Mouse (Mus musculus) hindbrain, postnatal 0 days (tissue): ENCODE results near the gene Polr3h. TPM values are rescaled to one million over a fixed set of nuclear protein-coding genes. Genes with fewer than 3 reads are reported as not detected.
A peak's percentile ranks its signal among the peaks of the same experiment; 100 is the strongest.
"Not testable (repeated sequence)": the region's sequence is repeated elsewhere in the genome, so short reads cannot be mapped to it uniquely, and the experiment has no call there.

ENCODE experiments used
- ATAC-seq: fragments of 200-750 bp; cut with Nextera tagmentation; 2 replicates; pipeline ENCODE4 v1.8.0; 2017; ENCODE audit warnings: mild to moderate bottlenecking, moderate TSS enrichment, moderate library complexity
- DNase-seq: peaks from one replicate; pipeline ENCODE4 v3.0.0-alpha.2; 2015; ENCODE audit warnings: low spot score
- H3K27ac ChIP-seq: fragments of 300-500 bp; sonication (generic); 2 replicates; pipeline ENCODE4 v1.5.1; 2014; ENCODE audit warnings: mild to moderate bottlenecking
- H3K27me3 ChIP-seq: fragments of 300-500 bp; sonication (generic); 2 replicates; pipeline ENCODE4 v1.6.1; 2014; ENCODE audit warnings: low read length, mixed read lengths; ENCODE audit not compliant: insufficient read depth
- H3K36me3 ChIP-seq: fragments of 300-500 bp; sonication (generic); 2 replicates; pipeline ENCODE4 v1.6.1; 2014; ENCODE audit warnings: low read length, mixed read lengths; ENCODE audit not compliant: insufficient read depth
- H3K4me1 ChIP-seq: fragments of 300-500 bp; sonication (generic); 2 replicates; pipeline ENCODE4 v1.6.1; 2014; ENCODE audit warnings: antibody characterized with exemption, low read length, mixed read lengths; ENCODE audit not compliant: insufficient read depth
- H3K4me2 ChIP-seq: fragments of 300-500 bp; sonication (generic); 2 replicates; pipeline ENCODE4 v1.6.1; 2014; ENCODE audit warnings: low read depth, mild to moderate bottlenecking, low read length, moderate library complexity, mixed read lengths
- H3K4me3 ChIP-seq: fragments of 300-500 bp; sonication (generic); 2 replicates; pipeline ENCODE4 v1.5.1; 2014; ENCODE audit warnings: low read length
- H3K9ac ChIP-seq: fragments of 300-500 bp; sonication (generic); replicated peaks from 2 replicates; pipeline ENCODE4 v1.6.1; 2014; ENCODE audit warnings: mild to moderate bottlenecking, low read length, moderate library complexity, mixed read lengths
- H3K9me3 ChIP-seq: fragments of 300-500 bp; sonication (generic); 2 replicates; pipeline ENCODE4 v1.6.1; 2016; ENCODE audit warnings: low read length, mixed read lengths
- CTCF ChIP-seq: IDR thresholded peaks from 2 replicates; pipeline ENCODE4 v1.5.1; 2016; ENCODE audit warnings: antibody characterized with exemption, control low read depth, low read depth
- WGBS: fragments of 180-500 bp; shearing (Covaris S2); extraction: QIAGEN DNeasy Blood & Tissue Kit; methylation state at CpG from one replicate; pipeline ENCODE4 v1.1.7; 2014; 5-methylcytosine and 5-hydroxymethylcytosine counted together
- polyA plus RNA-seq: library from polyadenylated mRNA; unstranded; fragments of >200 nt; fragmentation: Nextera tagmentation; extraction: Ambion mirVana; gene quantifications from 2 replicates; pipeline ENCODE4 v1.2.1, GENCODE M21; 2015
- total RNA-seq: library from RNA; depleted of rRNA; stranded (reverse); fragments of >200 nt; gene quantifications from 2 replicates; pipeline ENCODE4 v1.2.3, GENCODE M21; 2014; rRNA removed

Polr3h gene
- total RNA-seq (47.2 and 48.7 TPM in 2 replicates), polyA plus RNA-seq (98.7 and 101 TPM in 2 replicates)

DNA sequence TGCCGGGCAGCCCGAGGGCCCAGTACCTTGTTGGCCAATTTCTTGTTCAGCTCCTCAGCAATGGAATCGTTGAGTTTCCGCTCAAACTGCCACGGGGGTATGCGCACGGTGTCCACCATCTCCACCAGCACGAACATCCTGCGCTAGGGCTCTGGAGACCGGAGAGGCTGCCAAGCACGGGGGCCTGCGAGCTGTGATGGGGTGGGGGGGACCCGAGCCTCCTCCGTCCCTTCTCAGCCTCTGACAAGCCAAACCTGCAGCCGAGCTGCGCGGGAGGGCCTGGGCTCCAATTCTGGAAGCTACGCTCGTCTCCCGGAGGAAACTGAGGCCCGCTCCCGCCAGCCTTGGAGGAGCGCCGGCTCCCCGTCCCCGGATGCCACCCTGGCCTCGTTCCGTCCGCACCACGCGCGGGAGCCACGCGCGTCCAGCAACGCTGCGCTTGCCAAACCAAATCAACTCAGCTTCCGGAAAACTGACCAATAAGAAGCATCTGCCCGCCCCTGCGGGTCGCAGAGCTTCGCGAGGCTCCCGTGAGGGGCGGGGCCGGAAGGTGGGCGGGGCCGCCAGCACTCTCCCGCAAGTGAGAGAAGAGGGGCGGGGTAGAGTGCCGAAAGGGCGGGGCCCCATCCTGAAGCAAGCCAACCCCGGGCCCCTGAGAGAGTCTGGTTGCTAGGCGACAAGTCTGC, at the start of gene Polr3h:
Polr3h (minus strand) TSS at position 481 of the 686 bp plus-strand sequence.
- H3K27ac ChIP-seq = peak within 1 kb of the TSS; percentile 88
- no peak for TF ChIP-seq CTCF
- peak within 1 kb of the TSS; percentile 68 for H3K9ac ChIP-seq
- ATAC-seq (peak; percentile 96), DNase-seq (peak; percentile 99)
- peaks cover 12% of the 10 kb centered on the region for H3K4me1 ChIP-seq
- under 1% methylated on average over 53 of the region's 54 CpGs for WGBS
- no peaks in the 10 kb centered on the region for H3K9me3 ChIP-seq
- no peaks in the 10 kb centered on the region for H3K27me3 ChIP-seq
- H3K36me3 ChIP-seq = no peaks in the 10 kb centered on the region
- peak within 1 kb of the TSS; percentile 84 for H3K4me2 ChIP-seq
- H3K4me3 ChIP-seq = peak within 1 kb of the TSS; percentile 68

GRCm38 (mm10) chr15:81975156-81975555, 49.1 kb upstream of the Polr3h start:
- H3K4me3 ChIP-seq, DNase-seq, H3K27ac ChIP-seq, H3K27me3 ChIP-seq, H3K4me1 ChIP-seq, H3K4me2 ChIP-seq, ATAC-seq, H3K36me3 ChIP-seq, H3K9ac ChIP-seq, H3K9me3 ChIP-seq: not testable (repeated sequence)
- 88% methylated on average over 8 of the region's 8 CpGs for WGBS

GRCm38 (mm10) chr15:81970498-81970897, 44.5 kb upstream of the Polr3h start:
- H3K9ac ChIP-seq, H3K9me3 ChIP-seq, H3K27me3 ChIP-seq, DNase-seq, ATAC-seq, H3K36me3 ChIP-seq, H3K27ac ChIP-seq, H3K4me3 ChIP-seq, H3K4me1 ChIP-seq, H3K4me2 ChIP-seq: not testable (repeated sequence)
- WGBS = 88% methylated on average over 4 of the region's 4 CpGs

GRCm38 (mm10) chr15:81969635-81970034, 43.6 kb upstream of the Polr3h start:
- H3K27ac ChIP-seq, H3K36me3 ChIP-seq: not testable (repeated sequence)
- WGBS = 66% methylated on average over 6 of the region's 6 CpGs

DNA sequence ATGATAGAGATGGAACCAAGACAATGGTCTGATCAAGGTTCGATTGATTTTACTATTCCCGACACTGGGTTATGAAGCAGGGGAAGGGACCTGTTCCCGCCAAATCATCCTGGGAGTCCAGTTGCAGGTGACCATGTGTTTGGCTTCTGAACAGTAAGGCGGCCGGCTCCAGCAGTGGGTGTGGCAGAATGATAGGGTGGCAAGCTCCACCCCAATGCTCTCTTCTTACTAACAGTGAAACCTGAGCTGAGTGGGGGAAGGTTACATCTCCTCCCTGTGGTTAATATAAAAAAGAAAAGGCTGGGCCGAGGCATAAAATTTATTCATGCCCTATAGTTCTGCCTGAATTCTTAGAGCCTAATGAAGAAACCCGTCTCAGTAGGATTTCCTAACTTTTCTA, 43.1 kb upstream of the Polr3h start:
- WGBS = 76% methylated on average over 7 of the region's 7 CpGs
- Histone ChIP-seq H3K27me3 (no peaks in the 10 kb centered on the region), H3K4me2 (no peak overlapping the region), H3K36me3 (no peaks in the 10 kb centered on the region), H3K4me3 (no peak overlapping the region), H3K4me1 (no peaks in the 10 kb centered on the region), H3K9me3 (no peaks in the 10 kb centered on the region), H3K9ac (no peak overlapping the region), H3K27ac (no peak overlapping the region)
- ATAC-seq = no peak
- TF ChIP-seq CTCF = no peak
- DNase-seq = no peak

More at GRCm38 (mm10) chr15:81969635-81970034, 43.6 kb upstream of the Polr3h start:
- H3K4me3 ChIP-seq, H3K9me3 ChIP-seq, ATAC-seq, H3K9ac ChIP-seq, H3K4me2 ChIP-seq, DNase-seq, H3K27me3 ChIP-seq, H3K4me1 ChIP-seq: not testable (repeated sequence)

GRCm38 (mm10) chr15:81968447-81968846, 42.4 kb upstream of the Polr3h start:
- ATAC-seq (no peak), DNase-seq (no peak)
- H3K4me1 ChIP-seq = no peaks in the 10 kb centered on the region
- TF ChIP-seq CTCF = no peak
- H3K4me3 ChIP-seq = no peak overlapping the region
- no peaks in the 10 kb centered on the region for H3K27me3 ChIP-seq
- H3K4me2 ChIP-seq = no peak overlapping the region
- no peaks in the 10 kb centered on the region for H3K36me3 ChIP-seq
- 63% methylated on average over 2 of the region's 2 CpGs for WGBS
- H3K27ac ChIP-seq = no peak overlapping the region
- H3K9ac ChIP-seq = no peak overlapping the region
- H3K9me3 ChIP-seq = no peaks in the 10 kb centered on the region

DNA sequence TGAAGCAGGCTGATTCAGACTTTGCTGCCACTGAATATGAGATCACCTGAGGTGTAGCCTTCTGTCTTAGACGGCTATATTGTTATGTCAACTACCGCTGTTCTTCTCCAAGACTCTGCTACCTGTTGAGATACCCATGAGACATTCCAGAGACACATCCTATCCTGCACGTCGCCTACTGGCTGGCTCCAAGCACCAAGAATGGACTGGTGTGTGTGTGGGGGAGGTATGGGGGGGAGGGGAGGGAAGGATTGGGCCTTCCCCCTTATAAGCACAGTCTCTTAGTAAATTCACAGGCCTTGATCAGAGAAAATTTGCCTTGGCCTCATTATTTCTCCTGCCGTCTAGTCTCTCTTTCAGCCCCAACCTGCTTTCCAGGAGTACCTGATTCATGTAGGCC, 41.8 kb upstream of the Polr3h start:
- 94% methylated on average over 5 of the region's 5 CpGs for WGBS
- no peaks in the 10 kb centered on the region for H3K9me3 ChIP-seq

More for the DNA sequence above, 41.8 kb upstream of the Polr3h start:
- no peaks in the 10 kb centered on the region for H3K4me1 ChIP-seq
- no peaks in the 10 kb centered on the region for H3K27me3 ChIP-seq
- DNase-seq = no peak
- H3K27ac ChIP-seq = no peak overlapping the region
- no peak overlapping the region for H3K4me3 ChIP-seq
- H3K36me3 ChIP-seq = no peaks in the 10 kb centered on the region
- no peak overlapping the region for H3K9ac ChIP-seq
- TF ChIP-seq CTCF = no peak
- ATAC-seq = no peak
- H3K4me2 ChIP-seq = no peak overlapping the region
